Mouse (Mus musculus): ENCODE results near the gene Wdr5. TPM values are rescaled to one million over a fixed set of nuclear protein-coding genes. Genes with fewer than 3 reads are reported as not detected.

Gene Wdr5
- 28.3 to 50.1 TPM (median 31.0 TPM) in 3 replicates for total RNA-seq (2017)

GRCm38 (mm10) chr2:27514639-27515328 is at the start of gene Wdr5:
Wdr5 (plus strand) TSS chr2:27515157.
- ATAC-seq (replicated peaks; ENCODE audit: insufficient number of reproducible peaks, low FRiP score, low TSS enrichment, poor library complexity, severe bottlenecking), result peak; percentile 84

- peak; percentile 44; the same call in 1 of the 2 replicates for ATAC-seq (replicated peaks; ENCODE audit: insufficient number of reproducible peaks, low FRiP score, low TSS enrichment, poor library complexity, severe bottlenecking)
Measured at GRCm38 (mm10) chr2:27469292-27469990, 45.5 kb upstream of the Wdr5 start.

GRCm38 (mm10) chr2:27469991-27470355 is 45.0 kb upstream of the Wdr5 start:
- no peak for ATAC-seq (replicated peaks; ENCODE audit: insufficient number of reproducible peaks, low FRiP score, low TSS enrichment, poor library complexity, severe bottlenecking)

GRCm38 (mm10) chr2:27470535-27470934 is 44.4 kb upstream of the Wdr5 start:
- no peak for ATAC-seq (replicated peaks; ENCODE audit: insufficient number of reproducible peaks, low FRiP score, low TSS enrichment, poor library complexity, severe bottlenecking)

GRCm38 (mm10) chr2:27471170-27471584 is 43.8 kb upstream of the Wdr5 start:
- no peak for ATAC-seq (replicated peaks; ENCODE audit: insufficient number of reproducible peaks, low FRiP score, low TSS enrichment, poor library complexity, severe bottlenecking)

- ATAC-seq (replicated peaks; ENCODE audit: insufficient number of reproducible peaks, low FRiP score, low TSS enrichment, poor library complexity, severe bottlenecking), result no peak
Measured at GRCm38 (mm10) chr2:27473061-27473765, 41.7 kb upstream of the Wdr5 start.

- ATAC-seq (replicated peaks; ENCODE audit: insufficient number of reproducible peaks, low FRiP score, low TSS enrichment, poor library complexity, severe bottlenecking), result no peak
Measured at GRCm38 (mm10) chr2:27473911-27474310, 41.0 kb upstream of the Wdr5 start.

- no peak for ATAC-seq (replicated peaks; ENCODE audit: insufficient number of reproducible peaks, low FRiP score, low TSS enrichment, poor library complexity, severe bottlenecking)
Measured at GRCm38 (mm10) chr2:27474621-27475484, 40.1 kb upstream of the Wdr5 start.

GRCm38 (mm10) chr2:27475495-27476302 is 39.3 kb upstream of the Wdr5 start:
- peak; percentile 70 for ATAC-seq (replicated peaks; ENCODE audit: insufficient number of reproducible peaks, low FRiP score, low TSS enrichment, poor library complexity, severe bottlenecking)

- ATAC-seq (replicated peaks; ENCODE audit: insufficient number of reproducible peaks, low FRiP score, low TSS enrichment, poor library complexity, severe bottlenecking), result no peak
Measured at GRCm38 (mm10) chr2:27476303-27477192, 38.4 kb upstream of the Wdr5 start.

- ATAC-seq (replicated peaks; ENCODE audit: insufficient number of reproducible peaks, low FRiP score, low TSS enrichment, poor library complexity, severe bottlenecking), result no peak
Measured at GRCm38 (mm10) chr2:27479821-27480220, 35.1 kb upstream of the Wdr5 start.

GRCm38 (mm10) chr2:27480367-27480766 is 34.6 kb upstream of the Wdr5 start:
- no peak for ATAC-seq (replicated peaks; ENCODE audit: insufficient number of reproducible peaks, low FRiP score, low TSS enrichment, poor library complexity, severe bottlenecking)

- ATAC-seq (replicated peaks; ENCODE audit: insufficient number of reproducible peaks, low FRiP score, low TSS enrichment, poor library complexity, severe bottlenecking), result no peak
Measured at GRCm38 (mm10) chr2:27482265-27482861, 32.6 kb upstream of the Wdr5 start.

GRCm38 (mm10) chr2:27486725-27487124 is 28.2 kb upstream of the Wdr5 start:
- ATAC-seq (replicated peaks; ENCODE audit: insufficient number of reproducible peaks, low FRiP score, low TSS enrichment, poor library complexity, severe bottlenecking), result no peak

- peak; percentile 56; the same call in 1 of the 2 replicates for ATAC-seq (replicated peaks; ENCODE audit: insufficient number of reproducible peaks, low FRiP score, low TSS enrichment, poor library complexity, severe bottlenecking)
Measured at GRCm38 (mm10) chr2:27487336-27488049, 27.5 kb upstream of the Wdr5 start.

- no peak for ATAC-seq (replicated peaks; ENCODE audit: insufficient number of reproducible peaks, low FRiP score, low TSS enrichment, poor library complexity, severe bottlenecking)
Measured at GRCm38 (mm10) chr2:27488362-27488761, 26.6 kb upstream of the Wdr5 start.

All from monocyte, adult 5-6 weeks (primary cell).